Mouse (Mus musculus) forebrain, embryonic 13.5 days (tissue): ENCODE measurements around the gene Pcgf2. TPM values are rescaled to one million over a fixed set of nuclear protein-coding genes. Genes with fewer than 3 reads are reported as not detected.
A peak's percentile ranks its signal among the peaks of the same experiment; 100 is the strongest.
"Not testable (repeated sequence)": the region's sequence is repeated elsewhere in the genome, so short reads cannot be mapped to it uniquely, and the experiment has no call there.

Experiments
- ATAC-seq: fragments of 200-750 bp; cut with Nextera tagmentation; 2 replicates; pipeline ENCODE4 v1.8.0; 2017
- H3K27ac ChIP-seq: fragments of 300-500 bp; sonication (generic); 2 replicates; pipeline ENCODE4 v1.5.1; 2015; ENCODE audit warnings: inconsistent platforms, mild to moderate bottlenecking, moderate library complexity
- H3K27me3 ChIP-seq: fragments of 300-500 bp; sonication (generic); 2 replicates; pipeline ENCODE4 v1.6.1; 2015; ENCODE audit warnings: mild to moderate bottlenecking, inconsistent platforms
- H3K36me3 ChIP-seq: fragments of 300-500 bp; sonication (generic); 2 replicates; pipeline ENCODE4 v1.6.1; 2015; ENCODE audit warnings: mild to moderate bottlenecking, inconsistent platforms; ENCODE audit not compliant: poor library complexity, severe bottlenecking
- H3K4me1 ChIP-seq: fragments of 300-500 bp; sonication (generic); 2 replicates; pipeline ENCODE4 v1.6.1; 2015; ENCODE audit warnings: inconsistent platforms
- H3K4me2 ChIP-seq: fragments of 300-500 bp; sonication (generic); 2 replicates; pipeline ENCODE4 v1.6.1; 2015; ENCODE audit warnings: inconsistent platforms, mild to moderate bottlenecking, moderate library complexity
- H3K4me3 ChIP-seq: fragments of 300-500 bp; sonication (generic); 2 replicates; pipeline ENCODE4 v1.5.1; 2015; ENCODE audit warnings: mild to moderate bottlenecking, inconsistent platforms
- H3K9ac ChIP-seq: fragments of 300-500 bp; sonication (generic); 2 replicates; pipeline ENCODE4 v1.6.1; 2015; ENCODE audit warnings: mild to moderate bottlenecking, inconsistent platforms
- H3K9me3 ChIP-seq: fragments of 300-500 bp; sonication (generic); replicated peaks from 2 replicates; pipeline ENCODE4 v1.6.1; 2016; ENCODE audit warnings: inconsistent platforms
- whole genome bisulfite sequencing: fragments of 180-500 bp; shearing (Covaris S2); methylation state at CpG from one replicate; pipeline ENCODE4 v1.1.7; 2015; 5-methylcytosine and 5-hydroxymethylcytosine counted together
- polyA plus RNA-seq: library from polyadenylated mRNA; unstranded; fragments of >200 nt; fragmentation: Nextera tagmentation; extraction: Ambion mirVana; gene quantifications from 2 replicates; pipeline ENCODE4 v1.2.1, GENCODE M21; 2015

Pcgf2 gene
- polyA plus RNA-seq, 1 experiment from 2014 or later: 22.9 TPM

DNA sequence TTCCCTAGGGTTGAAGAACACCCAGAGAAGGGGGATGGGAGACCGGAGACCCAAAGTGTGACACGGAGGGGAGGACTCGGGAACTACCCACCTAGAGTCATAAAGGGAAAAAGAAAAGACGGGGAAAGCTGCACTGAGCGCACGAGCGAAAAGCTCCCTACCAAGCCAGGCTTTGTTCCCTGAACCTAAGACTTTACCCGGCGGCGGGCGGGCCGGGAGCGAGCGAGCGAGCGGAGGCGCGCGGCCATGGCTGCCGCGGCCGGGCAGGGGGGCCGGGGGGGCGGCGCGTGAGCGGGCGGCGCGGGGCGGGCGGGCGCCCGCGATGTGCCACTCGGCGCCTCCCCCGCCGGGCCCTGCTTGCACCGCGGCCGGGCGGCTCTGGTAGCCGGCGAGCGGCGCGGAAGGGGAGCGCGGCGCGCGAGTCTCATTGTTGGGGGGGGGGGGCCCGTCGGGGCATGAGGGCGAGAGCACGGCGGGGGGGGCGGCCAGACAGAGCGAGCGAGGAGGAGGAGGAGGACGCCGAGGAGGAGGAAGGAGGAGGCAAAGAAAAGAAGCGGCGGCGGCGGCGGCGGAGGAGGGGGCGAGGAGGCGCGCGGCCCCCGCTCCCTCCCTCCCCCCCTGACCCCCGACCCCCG is 37.3 kb downstream of the Pcgf2 start, which contains the start of gene Mllt6:
Gene Mllt6, plus strand, starts transcription at position 522 of the 635 bp plus-strand sequence.
- Histone ChIP-seq H3K4me3 (peak within 1 kb of the TSS; percentile 90), H3K36me3 (peaks cover 26% of the 10 kb centered on the region), H3K4me2 (peak within 1 kb of the TSS; percentile 82), H3K4me1 (peaks cover 48% of the 10 kb centered on the region), H3K9me3 (no peaks in the 10 kb centered on the region), H3K9ac (peak within 1 kb of the TSS; percentile 91), H3K27me3 (peaks cover 22% of the 10 kb centered on the region), H3K27ac (peak within 1 kb of the TSS; percentile 84)
- 1% methylated on average over 44 of the region's 76 CpGs for WGBS
- peak; percentile 70 for ATAC-seq

DNA sequence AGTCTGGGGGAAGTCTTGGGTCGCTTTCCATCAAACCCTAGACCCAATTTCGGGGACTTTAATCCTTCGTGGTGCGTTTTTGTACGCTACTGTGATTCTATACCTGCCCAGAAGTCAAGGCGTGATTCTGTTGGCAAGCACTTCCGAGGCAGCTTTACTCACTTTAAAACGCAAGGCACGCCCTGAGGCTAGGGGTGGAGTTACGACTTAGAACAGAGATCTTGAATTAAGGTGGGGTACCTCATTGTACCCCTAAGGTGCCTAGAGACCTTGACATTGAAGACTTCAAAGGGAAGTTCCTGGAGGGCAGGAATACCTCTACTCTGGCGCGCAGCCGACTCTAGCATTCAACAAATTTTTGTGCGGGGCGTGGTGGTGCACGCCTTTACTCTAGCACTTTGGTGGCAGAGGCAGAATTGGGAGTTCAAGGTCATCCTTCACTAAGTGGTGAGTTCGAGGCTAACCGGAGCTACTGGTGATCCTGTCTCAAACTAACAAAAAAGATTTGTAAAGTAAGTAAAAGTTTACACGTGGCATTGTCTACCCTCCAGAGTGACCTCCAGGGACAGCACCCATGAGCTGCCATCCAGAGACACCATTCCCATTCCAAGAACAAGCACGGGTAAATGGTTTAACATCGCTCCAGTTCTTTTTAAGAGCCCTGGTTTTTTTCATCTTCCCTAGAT is 37.9 kb downstream of the Pcgf2 start:
- Histone ChIP-seq H3K36me3 (peaks cover 22% of the 10 kb centered on the region), H3K4me3 (peak overlapping the region; percentile 90), H3K27ac (peak overlapping the region; percentile 84; the same call in 1 of the 2 replicates), H3K4me2 (peak overlapping the region; percentile 82), H3K27me3 (peaks cover 22% of the 10 kb centered on the region), H3K4me1 (peaks cover 48% of the 10 kb centered on the region), H3K9me3 (no peaks in the 10 kb centered on the region), H3K9ac (peak overlapping the region; percentile 91)
- no peak for ATAC-seq
- WGBS: 2% methylated on average over 21 of the region's 21 CpGs

DNA sequence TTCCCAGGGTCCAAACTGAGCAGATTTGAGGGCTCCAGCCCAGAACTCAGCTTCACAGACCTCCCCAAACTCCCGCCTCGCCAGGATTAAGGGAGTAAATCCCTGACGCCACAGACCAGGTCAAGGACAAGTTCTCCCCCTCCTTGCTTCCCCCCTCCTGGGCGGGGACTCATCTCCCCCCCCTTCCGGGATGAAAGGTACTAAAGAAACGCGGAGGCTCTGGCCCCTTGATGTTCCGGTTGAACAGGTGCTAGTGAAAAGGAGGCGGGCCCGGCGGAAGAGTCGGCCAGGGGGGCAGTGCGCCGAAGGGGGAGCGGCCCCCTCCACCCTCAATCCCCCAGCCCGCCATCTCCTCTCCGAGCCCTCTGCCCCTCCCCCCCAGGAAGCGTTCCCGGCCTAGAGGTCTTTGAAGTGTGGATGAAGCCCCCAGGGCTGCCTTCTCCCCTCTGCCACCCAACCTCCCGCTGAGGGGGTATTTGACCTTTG is 38.6 kb downstream of the Pcgf2 start:
- Histone ChIP-seq H3K4me1 (peaks cover 48% of the 10 kb centered on the region), H3K36me3 (peaks cover 15% of the 10 kb centered on the region), H3K9ac (peak overlapping the region; percentile 27; the same call in 1 of the 2 replicates), H3K27ac (no peak overlapping the region), H3K4me3 (peak overlapping the region; percentile 90), H3K9me3 (no peaks in the 10 kb centered on the region), H3K4me2 (peak overlapping the region; percentile 82), H3K27me3 (peaks cover 22% of the 10 kb centered on the region)
- WGBS: 1% methylated on average over 20 of the region's 20 CpGs
- no peak for ATAC-seq

DNA sequence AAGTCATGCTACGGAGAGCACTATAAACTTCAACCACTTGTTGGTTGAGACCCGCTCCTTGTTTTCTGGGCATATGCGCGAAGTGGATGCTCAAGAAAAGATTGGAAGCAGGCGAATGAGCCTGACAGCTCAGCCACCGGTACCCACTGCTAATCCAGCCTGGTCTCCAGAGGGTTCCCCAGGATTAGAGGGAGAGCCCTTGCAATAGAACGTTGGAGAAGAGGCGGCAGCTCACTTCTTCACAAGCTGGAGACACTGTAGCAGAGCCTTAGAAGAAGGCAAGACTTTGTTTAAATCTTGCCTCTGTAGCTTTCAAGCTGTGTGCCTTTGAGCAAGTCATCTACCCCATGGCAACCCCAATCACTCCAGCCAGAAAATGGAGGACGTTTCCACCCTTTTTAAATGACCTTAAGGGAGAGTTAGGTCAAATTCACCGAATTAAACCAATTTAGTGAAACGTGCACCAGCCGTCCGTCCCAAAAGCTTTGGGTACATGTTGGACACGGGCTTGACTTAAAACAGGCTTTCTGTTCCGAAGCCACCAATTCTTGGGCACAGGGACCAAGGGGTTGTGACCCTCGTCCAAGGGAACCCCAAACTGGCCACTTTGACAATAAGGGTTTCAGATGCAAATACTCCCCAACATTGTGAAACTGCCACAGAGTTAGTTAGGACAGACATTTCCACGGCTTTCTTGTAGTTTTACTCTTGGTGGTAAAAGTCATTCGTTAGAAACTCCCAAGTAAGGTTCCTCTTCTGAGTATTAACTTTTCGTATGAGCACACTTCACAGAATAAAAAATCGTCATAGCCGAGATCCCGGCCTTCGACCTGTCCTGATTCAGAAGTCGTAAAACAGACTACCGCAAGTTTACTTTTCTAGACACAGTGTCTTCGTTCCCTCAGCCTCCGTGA is 39.3 kb downstream of the Pcgf2 start:
- Histone ChIP-seq H3K36me3 (peaks cover 8% of the 10 kb centered on the region), H3K27me3 (peaks cover 22% of the 10 kb centered on the region), H3K4me3 (peak overlapping the region; percentile 90), H3K27ac (no peak overlapping the region), H3K4me2 (peak overlapping the region; percentile 82), H3K4me1 (peaks cover 48% of the 10 kb centered on the region), H3K9me3 (no peaks in the 10 kb centered on the region), H3K9ac (peak overlapping the region; percentile 86)
- no peak for ATAC-seq
- 4% methylated on average over 27 of the region's 27 CpGs for WGBS

DNA sequence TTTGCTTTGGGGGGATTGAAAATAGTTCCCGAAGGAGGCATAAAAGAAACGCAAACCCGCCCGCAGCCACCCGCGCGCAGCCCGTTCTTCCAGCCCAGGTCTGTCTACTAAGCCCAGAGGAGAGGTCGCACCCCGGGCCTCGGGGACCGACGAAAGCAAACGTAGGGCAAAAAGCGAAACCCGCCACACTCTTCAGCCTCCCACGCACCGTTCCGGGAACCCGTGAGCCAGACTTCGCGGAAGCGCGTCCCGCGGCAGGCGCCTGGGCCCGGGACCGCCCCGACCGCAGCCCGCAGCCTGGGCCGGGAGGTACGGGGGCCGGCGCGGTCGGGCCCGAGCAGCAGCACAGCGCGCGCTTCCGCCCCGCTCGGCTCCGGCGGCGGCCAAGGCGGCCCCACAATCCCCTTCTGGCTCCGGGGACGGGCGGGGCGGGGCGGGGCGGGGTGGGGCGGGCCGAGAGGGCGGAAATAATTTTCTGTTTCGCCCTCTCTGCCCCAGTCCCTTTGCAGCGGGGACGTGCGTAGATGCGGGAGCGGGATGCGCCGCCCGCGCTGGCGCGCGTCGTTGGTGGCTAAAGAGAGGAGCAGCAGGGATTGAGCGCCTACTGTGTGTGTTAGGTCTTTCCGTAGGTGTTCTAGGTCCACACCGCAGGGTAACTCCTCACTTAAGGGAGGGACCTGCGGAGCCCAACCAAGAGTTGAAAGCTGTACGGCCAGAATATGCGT is 40.1 kb downstream of the Pcgf2 start:
- Histone ChIP-seq H3K9ac (peak overlapping the region; percentile 86), H3K27ac (no peak overlapping the region), H3K4me1 (peaks cover 44% of the 10 kb centered on the region), H3K4me3 (peak overlapping the region; percentile 73), H3K4me2 (peak overlapping the region; percentile 79), H3K36me3 (no peaks in the 10 kb centered on the region), H3K9me3 (no peaks in the 10 kb centered on the region), H3K27me3 (peaks cover 22% of the 10 kb centered on the region)
- peak; percentile 89 for ATAC-seq
- WGBS: under 1% methylated on average over 59 of the region's 78 CpGs

DNA sequence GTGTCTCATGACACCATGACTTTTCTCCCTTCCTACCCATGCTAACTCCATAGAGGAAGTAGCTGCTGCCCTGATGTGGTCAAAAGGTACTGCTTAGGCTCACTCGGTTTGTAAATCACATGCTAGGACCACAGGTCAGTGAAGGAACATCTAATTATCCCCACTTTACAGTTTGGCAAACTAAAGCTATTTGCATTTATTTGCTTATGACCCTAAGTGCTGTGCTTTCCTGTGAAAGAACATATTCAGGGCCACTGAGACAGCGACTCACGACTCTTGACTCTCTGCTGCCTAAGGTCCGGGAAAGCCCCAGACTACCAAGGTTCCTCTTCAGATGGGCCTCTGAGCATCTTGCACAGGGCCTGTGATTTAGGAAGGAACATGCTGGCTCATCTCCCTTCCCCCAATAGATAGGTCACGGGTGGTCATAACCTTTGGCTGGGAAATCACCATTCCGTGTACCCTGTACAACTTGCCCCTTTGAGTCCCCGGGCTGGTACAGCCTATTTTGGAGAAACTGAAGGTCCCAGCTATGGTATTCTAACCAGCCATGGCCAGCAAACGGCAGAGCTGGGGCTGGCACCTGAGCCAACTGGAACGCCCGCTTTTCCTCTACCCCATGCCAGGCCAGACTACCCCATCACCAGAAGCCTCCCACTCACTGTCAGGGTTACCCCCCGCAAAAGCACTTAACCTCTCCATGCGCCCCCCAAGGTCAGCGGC is 40.9 kb downstream of the Pcgf2 start:
- no peak; the same call in 1 of the 2 replicates for ATAC-seq
- WGBS: 13% methylated on average over 13 of the region's 13 CpGs
- peak overlapping the region; percentile 86 for H3K9ac ChIP-seq
- H3K4me1 ChIP-seq: peaks cover 37% of the 10 kb centered on the region
- H3K36me3 ChIP-seq: no peaks in the 10 kb centered on the region
- H3K9me3 ChIP-seq: no peaks in the 10 kb centered on the region
- peak overlapping the region; percentile 79 for H3K4me2 ChIP-seq
- peak overlapping the region; percentile 73 for H3K4me3 ChIP-seq
- peaks cover 22% of the 10 kb centered on the region for H3K27me3 ChIP-seq
- H3K27ac ChIP-seq: no peak overlapping the region

DNA sequence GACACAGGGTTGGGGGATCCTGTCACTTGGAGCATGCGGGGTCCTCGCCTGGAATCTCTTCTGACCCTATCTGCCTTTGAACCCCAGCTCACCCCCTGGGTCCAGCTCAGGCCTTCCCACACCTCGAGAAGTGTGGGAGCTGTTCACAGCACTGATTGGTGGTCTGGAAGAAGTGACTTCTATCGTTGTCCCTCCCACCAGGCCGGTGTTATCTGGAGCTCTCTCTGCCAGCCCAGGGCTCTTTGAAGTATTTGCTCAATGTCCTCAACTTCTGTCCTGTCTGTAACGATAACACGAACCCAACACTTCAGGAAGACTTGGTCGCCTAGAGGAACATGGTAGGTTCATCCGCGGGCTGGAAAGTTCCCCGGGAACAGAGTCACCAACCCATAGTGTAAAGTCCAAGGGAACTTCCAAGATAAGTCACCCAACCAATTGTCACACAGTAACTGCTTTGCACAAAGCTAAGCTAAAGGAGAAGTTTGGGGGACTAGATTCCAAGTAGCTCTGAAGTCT is 41.5 kb downstream of the Pcgf2 start:
- ATAC-seq: no peak
- no peak overlapping the region for H3K4me3 ChIP-seq
- no peak overlapping the region for H3K27ac ChIP-seq
- H3K27me3 ChIP-seq: peaks cover 22% of the 10 kb centered on the region
- H3K4me1 ChIP-seq: peaks cover 32% of the 10 kb centered on the region
- WGBS: 74% methylated on average over 11 of the region's 11 CpGs
- H3K9ac ChIP-seq: no peak overlapping the region
- H3K9me3 ChIP-seq: no peaks in the 10 kb centered on the region
- 0 out of 2 replicates have a peak overlapping the region, but pooled peaks have one; percentile 12 for H3K4me2 ChIP-seq
- H3K36me3 ChIP-seq: no peaks in the 10 kb centered on the region

DNA sequence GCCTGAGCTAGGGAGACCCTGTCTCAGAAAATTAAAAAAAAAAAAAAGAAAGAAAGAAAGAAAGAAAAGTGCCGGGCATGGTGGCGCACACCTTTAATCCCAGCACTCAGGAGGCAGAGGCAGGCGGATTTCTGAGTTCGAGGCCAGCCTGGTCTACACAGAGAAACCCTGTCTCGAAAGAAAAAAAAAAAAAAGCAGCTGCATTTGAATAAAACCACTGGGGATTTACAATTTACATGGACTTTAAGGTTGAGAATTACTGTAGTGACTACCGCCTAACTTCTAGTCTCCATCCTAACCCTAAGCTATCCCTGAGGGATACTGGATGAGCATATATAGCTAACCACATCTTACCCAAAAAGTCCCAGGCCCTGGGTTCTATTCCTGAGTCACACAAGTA is 42.3 kb downstream of the Pcgf2 start:
- not testable (repeated sequence) for H3K27ac ChIP-seq, H3K4me2 ChIP-seq, ATAC-seq, H3K4me3 ChIP-seq, H3K36me3 ChIP-seq, H3K9me3 ChIP-seq, H3K9ac ChIP-seq
- 90% methylated on average over 6 of the region's 6 CpGs for whole genome bisulfite sequencing
- Histone ChIP-seq H3K27me3 (peaks cover 22% of the 10 kb centered on the region), H3K4me1 (peaks cover 32% of the 10 kb centered on the region)

DNA sequence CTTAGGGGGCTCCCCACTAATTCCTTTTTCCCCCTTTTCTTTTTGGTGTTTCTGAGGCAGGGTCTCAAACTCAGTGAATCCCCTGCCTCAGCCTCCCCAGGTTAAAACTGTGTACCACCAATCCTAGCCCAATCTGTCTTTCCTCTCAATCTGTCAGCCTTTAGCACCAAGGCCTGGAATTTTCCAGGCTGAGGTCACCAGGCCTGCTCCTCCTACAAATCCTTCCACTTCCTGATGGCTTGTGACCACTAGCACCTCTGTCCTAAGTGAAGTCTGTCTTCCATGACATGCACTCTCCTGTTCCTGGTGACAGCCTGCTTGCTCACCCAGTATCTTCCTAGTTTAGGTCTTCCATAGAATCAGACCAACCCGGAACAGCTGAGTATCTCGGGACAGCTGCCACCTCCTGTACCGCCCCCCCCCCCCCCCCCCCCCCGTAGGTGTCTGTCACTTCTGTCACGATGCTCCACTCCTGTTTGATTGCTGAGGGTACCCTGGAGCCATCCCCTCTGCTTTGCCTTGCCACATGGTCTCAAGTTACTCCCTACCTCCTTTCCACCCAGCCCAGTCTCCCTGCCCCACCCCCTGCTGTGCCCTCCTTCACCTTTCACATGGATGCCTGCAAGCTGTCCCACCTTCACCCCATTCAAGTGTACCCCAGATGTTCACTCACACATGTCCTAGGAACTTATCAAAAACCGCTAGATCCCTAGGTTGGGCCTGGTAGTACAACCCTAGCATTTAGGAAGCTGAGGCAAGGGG is 42.9 kb downstream of the Pcgf2 start:
- H3K4me3 ChIP-seq: no peak overlapping the region
- H3K4me2 ChIP-seq: no peak overlapping the region
- ATAC-seq: no peak
- no peaks in the 10 kb centered on the region for H3K36me3 ChIP-seq
- H3K27ac ChIP-seq: no peak overlapping the region
- no peaks in the 10 kb centered on the region for H3K9me3 ChIP-seq
- H3K9ac ChIP-seq: no peak overlapping the region
- H3K4me1 ChIP-seq: peaks cover 28% of the 10 kb centered on the region
- peaks cover 19% of the 10 kb centered on the region for H3K27me3 ChIP-seq
- 49% methylated on average over 4 of the region's 6 CpGs for WGBS

DNA sequence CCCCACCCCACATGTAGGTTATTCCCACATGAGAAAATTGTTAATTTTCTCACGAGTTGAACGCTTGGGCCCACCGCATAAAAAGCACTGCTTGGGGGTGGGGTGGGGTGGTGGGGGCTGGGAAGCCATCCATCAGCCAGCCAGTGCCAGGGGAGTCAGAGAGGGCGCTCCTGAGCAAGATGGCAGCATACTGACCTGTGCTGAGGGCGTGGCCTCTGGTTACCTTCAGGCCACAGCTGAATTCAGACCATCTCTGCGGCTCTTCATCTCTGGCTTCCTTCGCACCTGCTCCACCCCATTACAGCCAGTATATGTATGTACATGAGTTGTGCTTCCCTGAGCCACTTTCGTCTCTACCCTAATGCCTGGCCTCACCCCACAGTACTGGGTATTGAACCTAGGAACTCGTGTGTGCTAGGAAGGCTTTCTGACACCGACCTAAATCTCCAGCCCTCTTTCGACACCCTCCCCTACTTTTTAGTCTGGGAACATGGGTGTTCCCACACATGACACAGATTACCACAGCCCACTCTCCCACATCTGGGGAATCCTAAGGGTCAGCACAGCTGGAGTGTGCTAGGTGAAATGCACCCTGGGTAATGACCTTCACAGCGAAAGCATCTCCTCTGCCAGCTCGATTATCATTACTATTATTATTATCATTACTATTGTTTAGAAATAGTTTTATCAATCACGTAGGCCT is 43.9 kb downstream of the Pcgf2 start:
- Histone ChIP-seq H3K27me3 (peaks cover 10% of the 10 kb centered on the region), H3K4me3 (no peak overlapping the region), H3K4me2 (no peak overlapping the region), H3K27ac (no peak overlapping the region), H3K9me3 (no peaks in the 10 kb centered on the region), H3K36me3 (no peaks in the 10 kb centered on the region), H3K4me1 (peaks cover 18% of the 10 kb centered on the region), H3K9ac (no peak overlapping the region)
- WGBS: 70% methylated on average over 14 of the region's 14 CpGs
- no peak for ATAC-seq
